Mouse (Mus musculus) forelimb bud, embryonic 11.5 days (tissue): ENCODE measurements around the gene Sec14l4.
A peak's percentile ranks its signal among the peaks of the same experiment; 100 is the strongest.

Experiments
- DNase-seq: peaks from one replicate; pipeline ENCODE4 v3.0.0-alpha.2; 2012; ENCODE audit warnings: low read depth, low spot score

Gene Sec14l4

GRCm38 (mm10) chr11:4078267-4078933 lies 47.1 kb downstream of the Sec14l4 start:
- DNase-seq: no peak

- DNase-seq: peak; percentile 58
Measured at GRCm38 (mm10) chr11:4080219-4080618, 49.0 kb downstream of the Sec14l4 start.

- peak; percentile 82 for DNase-seq
Measured at GRCm38 (mm10) chr11:4083316-4084078, 52.2 kb downstream of the Sec14l4 start.

GRCm38 (mm10) chr11:4086246-4086645 lies 55.0 kb downstream of the Sec14l4 start:
- DNase-seq: no peak

GRCm38 (mm10) chr11:4087267-4087666 lies 56.0 kb downstream of the Sec14l4 start:
- DNase-seq: no peak

- DNase-seq: no peak
Measured at GRCm38 (mm10) chr11:4093459-4094377, 62.5 kb downstream of the Sec14l4 start.

- DNase-seq: peak; percentile 71
Measured at GRCm38 (mm10) chr11:4094378-4095170, 63.3 kb downstream of the Sec14l4 start.

- peak; percentile 44 for DNase-seq
Measured at GRCm38 (mm10) chr11:4095171-4096053, 64.2 kb downstream of the Sec14l4 start, which contains the start of gene Mtfp1. TSS of gene Mtfp1 (minus strand) at chr11:4095445.

GRCm38 (mm10) chr11:4096054-4096984 lies 65.1 kb downstream of the Sec14l4 start:
- peak; percentile 98 for DNase-seq

GRCm38 (mm10) chr11:4097091-4097621 lies 65.9 kb downstream of the Sec14l4 start:
- DNase-seq: no peak
